Mouse (Mus musculus) left cerebral cortex, postnatal 14 days (tissue): ENCODE measurements around the gene C87436. TPM values are rescaled to one million over a fixed set of nuclear protein-coding genes. Genes with fewer than 3 reads are reported as not detected.

Experiments used
- DNase-seq, 2 experiments: peaks; one replicate each; pipeline ENCODE4 v3.0.0; 2021 to 2022; ENCODE audit warnings: low spot score in 2 of 2, mixed read lengths in 1 of 2
- intact Hi-C: fragments of 180-260 bp; cut with DNase I; formaldehyde crosslinking; loops from one replicate; pipeline ENCODE4 v1.15.1; 2025
- total RNA-seq, 2 experiments: library from RNA; stranded (reverse); gene quantifications; 2 replicates each; pipeline ENCODE4 v1.2.3; 2021

C87436 gene
- total RNA-seq, 2 experiments from 2014 or later: 13.7 to 14.3 TPM

DNA sequence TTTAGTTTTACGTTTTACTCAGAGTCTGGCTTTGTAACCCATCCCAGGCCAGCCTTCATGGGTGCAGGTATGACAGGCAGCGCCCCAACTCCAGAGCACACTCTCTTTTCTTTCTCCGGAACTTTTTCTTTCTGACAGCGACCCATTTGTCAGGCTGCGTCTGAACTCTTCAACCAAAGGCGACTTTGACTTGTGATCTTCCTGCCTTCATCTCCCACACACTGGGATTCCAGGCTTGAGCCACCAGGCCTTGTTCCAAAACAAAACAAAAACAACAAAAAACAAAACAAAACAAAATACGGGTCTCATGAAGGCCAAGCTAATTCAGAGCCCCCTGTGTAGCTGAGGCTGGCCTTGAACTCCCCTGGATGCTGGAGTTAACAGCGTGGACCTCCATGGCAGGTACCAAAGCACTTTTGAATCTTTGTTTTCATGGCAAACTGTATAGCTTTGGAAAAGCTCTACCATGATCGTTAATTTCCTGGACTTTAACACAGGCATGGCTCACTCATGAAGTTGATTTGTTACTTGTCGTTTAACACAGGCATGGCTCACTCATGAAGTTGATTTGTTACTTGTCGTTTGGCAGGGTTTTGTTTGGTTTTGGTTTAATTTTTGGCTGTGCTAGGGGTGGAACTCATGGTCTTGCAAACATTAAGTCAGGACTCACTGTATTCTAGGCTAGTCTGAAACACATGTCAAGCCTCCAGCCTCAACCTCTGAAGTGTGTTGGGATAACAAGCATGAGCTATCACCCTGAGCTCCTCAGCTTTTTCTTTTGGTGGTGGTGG lies 60.0 kb downstream of the C87436 start:
- intact Hi-C loops: no loop called here
- DNase-seq: no peak

GRCm38 (mm10) chr6:86499571-86500109 lies 61.5 kb downstream of the C87436 start:
- DNase-seq: no peak
- intact Hi-C loops: no loop called here

- intact Hi-C loops: no loop called here
- no peak for DNase-seq
Observed at GRCm38 (mm10) chr6:86503513-86503912, 65.3 kb downstream of the C87436 start.

- intact Hi-C loops: no loop called here
- DNase-seq: no peak
Observed at GRCm38 (mm10) chr6:86505671-86506070, 67.5 kb downstream of the C87436 start.

DNA sequence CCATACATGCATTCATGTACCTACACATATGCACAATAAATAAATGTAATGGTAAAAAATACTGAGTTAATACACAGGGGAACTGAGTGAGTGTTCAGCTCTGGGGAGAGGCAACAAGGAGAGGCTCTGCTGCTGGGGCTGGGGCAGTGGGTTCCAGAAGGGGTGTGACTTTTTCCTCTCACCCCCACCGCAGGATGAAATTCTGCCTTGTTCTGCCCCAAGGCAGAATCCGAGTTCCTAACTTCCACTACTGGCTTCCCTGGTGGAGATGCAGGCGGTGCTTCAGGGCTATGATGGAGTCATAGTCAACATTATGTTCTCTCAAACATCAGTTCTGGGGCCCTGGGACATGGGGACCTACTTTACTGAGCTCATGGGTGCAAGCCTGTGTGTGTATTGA lies 68.1 kb downstream of the C87436 start:
- intact Hi-C loops: no loop called here
- no peak for DNase-seq

- DNase-seq: no peak
- intact Hi-C loops: no loop called here
Observed at GRCm38 (mm10) chr6:86507116-86507515, 68.9 kb downstream of the C87436 start.

DNA sequence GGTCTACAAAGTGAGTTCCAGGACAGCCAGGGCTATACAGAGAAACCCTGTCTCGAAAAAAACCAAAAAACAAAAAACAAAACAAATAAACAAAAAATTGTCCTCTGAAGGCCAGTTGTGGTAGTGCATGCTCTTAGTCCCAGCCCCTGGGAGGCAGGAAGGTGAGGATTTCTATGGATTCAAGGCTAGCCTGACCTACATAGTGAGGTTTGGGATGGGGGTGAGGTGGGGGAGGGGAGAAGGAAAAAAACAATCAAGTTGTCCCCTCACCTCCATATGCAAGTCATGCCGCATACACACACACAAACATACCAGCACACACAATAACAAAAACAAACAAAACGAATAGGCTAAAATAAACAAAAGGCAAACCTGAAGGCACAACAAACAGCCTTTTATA lies 70.6 kb downstream of the C87436 start:
- DNase-seq: no peak
- intact Hi-C loops: no loop called here

GRCm38 (mm10) chr6:86509194-86509865 lies 71.2 kb downstream of the C87436 start:
- DNase-seq: no peak
- intact Hi-C loops: no loop called here

- DNase-seq: no peak
- intact Hi-C loops: no loop called here
Observed at GRCm38 (mm10) chr6:86509866-86510200, 71.7 kb downstream of the C87436 start.

- DNase-seq: no peak
Observed at GRCm38 (mm10) chr6:86510979-86511378, 72.8 kb downstream of the C87436 start.

DNA sequence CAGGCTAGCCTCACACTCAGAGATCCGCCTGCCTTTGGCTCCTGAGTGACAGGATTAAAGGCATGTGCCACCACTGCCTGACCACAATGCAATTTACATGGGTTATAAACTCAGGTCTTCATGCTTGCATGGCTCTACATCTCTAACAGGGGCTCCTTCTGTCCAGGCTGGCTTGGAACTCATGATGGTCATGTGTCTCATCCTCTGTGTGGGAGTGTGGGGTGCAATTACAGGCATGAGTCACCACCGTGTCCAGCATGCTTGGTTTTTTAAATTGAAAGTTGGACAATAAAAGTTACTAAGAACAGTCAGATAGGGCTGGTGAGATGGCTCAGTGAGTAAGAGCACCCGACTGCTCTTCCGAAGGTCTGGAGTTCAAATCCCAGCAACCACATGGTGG lies 75.1 kb downstream of the C87436 start:
- intact Hi-C loops: no loop called here
- no peak for DNase-seq

More at GRCm38 (mm10) chr6:86510979-86511378, 72.8 kb downstream of the C87436 start:
- intact Hi-C loops: no loop called here

- intact Hi-C loops: no loop called here
- DNase-seq: no peak
Observed at GRCm38 (mm10) chr6:86516021-86516420, 77.8 kb downstream of the C87436 start.

GRCm38 (mm10) chr6:86519767-86520345 lies 81.7 kb downstream of the C87436 start:
- intact Hi-C loops: loop anchor here (5.0 kb wide), 1 partner anchor 33 kb away; no protein-coding TSS in a partner anchor
- no peak for DNase-seq

GRCm38 (mm10) chr6:86522001-86522911 lies 84.1 kb downstream of the C87436 start:
- intact Hi-C loops: loop anchor here (5.0 kb wide), 1 partner anchor 35 kb away; no protein-coding TSS in a partner anchor

More at GRCm38 (mm10) chr6:86522001-86522911, 84.1 kb downstream of the C87436 start:
- no peak for DNase-seq

Other genes starting within 250 kb of the C87436 start
- 10 to 100 TPM; 16.3 to 18.5 TPM for gene Tgfa, start 243.2 kb upstream of the C87436 start, total RNA-seq
- 10 to 100 TPM; 26.2 to 28.4 TPM for gene Fam136a, start 72.7 kb upstream of the C87436 start, total RNA-seq
- gene Snrpg, start 67.1 kb upstream of the C87436 start, total RNA-seq: 10 to 100 TPM; 63.3 to 71.7 TPM
- 100 to 1,000 TPM; 108 to 109 TPM for gene Pcyox1, start 41.2 kb upstream of the C87436 start, total RNA-seq
- 100 to 1,000 TPM; 106 to 107 TPM for gene Tia1, start 34.2 kb upstream of the C87436 start, total RNA-seq
- gene Gm44790, start 11.7 kb upstream of the C87436 start, total RNA-seq: under 1 TPM in 1 of 2 experiments, not detected in 1; 0.49 TPM
- gene Pcbp1, start 87.9 kb downstream of the C87436 start, total RNA-seq: 100 to 1,000 TPM; 182 to 190 TPM
- gene Asprv1, start 189.8 kb downstream of the C87436 start, total RNA-seq: 1 to 10 TPM; 1.5 to 1.7 TPM
- 10 to 100 TPM; 21.5 to 21.6 TPM for gene Mxd1, start 230.8 kb downstream of the C87436 start, total RNA-seq
- gene Snrnp27, start 246.1 kb downstream of the C87436 start, total RNA-seq: 10 to 100 TPM; 53.0 to 54.2 TPM